Mouse (Mus musculus): ENCODE measurements around the gene Cpe. TPM values are rescaled to one million over a fixed set of nuclear protein-coding genes. Genes with fewer than 3 reads are reported as not detected.

Cpe gene
- polyA plus RNA-seq, 2 experiments = 132 to 194 TPM

GRCm38 (mm10) chr8:64733271-64733943 is 40.6 kb upstream of the Cpe start, which contains the start of gene Msmo1:
Gene Msmo1 (minus strand): TSS chr8:64733792.
- H3K36me3 ChIP-seq (ENCODE audit: control insufficient read depth, insufficient read depth, low read length) = peaks cover 17% of the 10 kb centered on the region
- peak; percentile 100 for ATAC-seq (ENCODE audit: low FRiP score, low read depth)
- peak within 1 kb of the TSS; percentile 59 for H3K4me2 ChIP-seq (replicated peaks; ENCODE audit: low read depth, low read length, severe bottlenecking)
- DNase-seq (ENCODE audit: low spot score) = peak; percentile 99
- WGBS = 3% methylated on average over 56 of the region's 60 CpGs
- H3K27ac ChIP-seq (replicated peaks; ENCODE audit: low read depth, low read length) = no peak within 1 kb of the TSS
- TF ChIP-seq POLR2A (IDR thresholded peaks at IDR 0.05; ENCODE audit: borderline replicate concordance, extremely low read depth, insufficient read depth, insufficient read length) = 0 out of 2 replicates have a peak, but pooled peaks have one; percentile 51
- peaks cover 6% of the 10 kb centered on the region; the same call in 1 of the 2 replicates for H3K4me1 ChIP-seq (ENCODE audit: control insufficient read depth, insufficient read depth, low read length)
- peak within 1 kb of the TSS; percentile 72 for H3K4me3 ChIP-seq (replicated peaks; ENCODE audit: low read length)
- no peaks in the 10 kb centered on the region for H3K9me3 ChIP-seq (ENCODE audit: control insufficient read depth, low read length)
- no peaks in the 10 kb centered on the region for H3K27me3 ChIP-seq (ENCODE audit: control insufficient read depth, insufficient read depth, low read length)
- peak within 1 kb of the TSS; percentile 52 for H3K9ac ChIP-seq (ENCODE audit: low read depth, low read length, severe bottlenecking)

GRCm38 (mm10) chr8:64732596-64732995 is 39.7 kb upstream of the Cpe start:
- Histone ChIP-seq H3K4me2 (replicated peaks; ENCODE audit: low read depth, low read length, severe bottlenecking) (peak overlapping the region; percentile 59), H3K4me1 (ENCODE audit: control insufficient read depth, insufficient read depth, low read length) (peaks cover 6% of the 10 kb centered on the region; the same call in 1 of the 2 replicates), H3K9ac (ENCODE audit: low read depth, low read length, severe bottlenecking) (peak overlapping the region; percentile 52), H3K27me3 (ENCODE audit: control insufficient read depth, insufficient read depth, low read length) (no peaks in the 10 kb centered on the region), H3K27ac (replicated peaks; ENCODE audit: low read depth, low read length) (no peak overlapping the region), H3K36me3 (ENCODE audit: control insufficient read depth, insufficient read depth, low read length) (peaks cover 18% of the 10 kb centered on the region), H3K9me3 (ENCODE audit: control insufficient read depth, low read length) (no peaks in the 10 kb centered on the region), H3K4me3 (replicated peaks; ENCODE audit: low read length) (peak overlapping the region; percentile 72)
- ATAC-seq (ENCODE audit: low FRiP score, low read depth) (no peak), DNase-seq (ENCODE audit: low spot score) (no peak)
- TF ChIP-seq POLR2A (IDR thresholded peaks at IDR 0.05; ENCODE audit: borderline replicate concordance, extremely low read depth, insufficient read depth, insufficient read length) = no peak
- WGBS = 10% methylated on average over 9 of the region's 9 CpGs

GRCm38 (mm10) chr8:64728156-64728555 is 35.3 kb upstream of the Cpe start:
- no peaks in the 10 kb centered on the region for H3K9me3 ChIP-seq (ENCODE audit: control insufficient read depth, low read length)
- peaks cover 51% of the 10 kb centered on the region for H3K36me3 ChIP-seq (ENCODE audit: control insufficient read depth, insufficient read depth, low read length)
- ATAC-seq (ENCODE audit: low FRiP score, low read depth) = no peak
- no peak for DNase-seq (ENCODE audit: low spot score)
- WGBS = 92% methylated on average over 7 of the region's 7 CpGs
- H3K9ac ChIP-seq (ENCODE audit: low read depth, low read length, severe bottlenecking) = no peak overlapping the region
- no peak overlapping the region for H3K4me3 ChIP-seq (replicated peaks; ENCODE audit: low read length)
- no peaks in the 10 kb centered on the region for H3K27me3 ChIP-seq (ENCODE audit: control insufficient read depth, insufficient read depth, low read length)
- H3K4me1 ChIP-seq (ENCODE audit: control insufficient read depth, insufficient read depth, low read length) = peaks cover 6% of the 10 kb centered on the region; the same call in 1 of the 2 replicates
- H3K27ac ChIP-seq (replicated peaks; ENCODE audit: low read depth, low read length) = no peak overlapping the region
- H3K4me2 ChIP-seq (replicated peaks; ENCODE audit: low read depth, low read length, severe bottlenecking) = no peak overlapping the region
- no peak for TF ChIP-seq POLR2A (IDR thresholded peaks at IDR 0.05; ENCODE audit: borderline replicate concordance, extremely low read depth, insufficient read depth, insufficient read length)

GRCm38 (mm10) chr8:64726190-64726695 is 33.4 kb upstream of the Cpe start:
- H3K4me2 ChIP-seq (replicated peaks; ENCODE audit: low read depth, low read length, severe bottlenecking) = no peak overlapping the region
- DNase-seq (ENCODE audit: low spot score) (no peak), ATAC-seq (ENCODE audit: low FRiP score, low read depth) (no peak)
- H3K4me1 ChIP-seq (ENCODE audit: control insufficient read depth, insufficient read depth, low read length) = no peaks in the 10 kb centered on the region
- H3K9ac ChIP-seq (ENCODE audit: low read depth, low read length, severe bottlenecking) = no peak overlapping the region
- no peak overlapping the region for H3K4me3 ChIP-seq (replicated peaks; ENCODE audit: low read length)
- TF ChIP-seq POLR2A (IDR thresholded peaks at IDR 0.05; ENCODE audit: borderline replicate concordance, extremely low read depth, insufficient read depth, insufficient read length) = no peak
- H3K27me3 ChIP-seq (ENCODE audit: control insufficient read depth, insufficient read depth, low read length) = no peaks in the 10 kb centered on the region
- H3K36me3 ChIP-seq (ENCODE audit: control insufficient read depth, insufficient read depth, low read length) = peaks cover 66% of the 10 kb centered on the region
- H3K9me3 ChIP-seq (ENCODE audit: control insufficient read depth, low read length) = no peaks in the 10 kb centered on the region
- WGBS = 88% methylated on average over 4 of the region's 4 CpGs
- no peak overlapping the region for H3K27ac ChIP-seq (replicated peaks; ENCODE audit: low read depth, low read length)

- no peak overlapping the region for H3K9ac ChIP-seq (ENCODE audit: low read depth, low read length, severe bottlenecking)
- no peak overlapping the region for H3K27ac ChIP-seq (replicated peaks; ENCODE audit: low read depth, low read length)
- H3K4me1 ChIP-seq (ENCODE audit: control insufficient read depth, insufficient read depth, low read length) = no peaks in the 10 kb centered on the region
- ATAC-seq (ENCODE audit: low FRiP score, low read depth) (no peak), DNase-seq (ENCODE audit: low spot score) (no peak)
- WGBS = 90% methylated on average over 2 of the region's 2 CpGs
- TF ChIP-seq POLR2A (IDR thresholded peaks at IDR 0.05; ENCODE audit: borderline replicate concordance, extremely low read depth, insufficient read depth, insufficient read length) = no peak
- no peak overlapping the region for H3K4me2 ChIP-seq (replicated peaks; ENCODE audit: low read depth, low read length, severe bottlenecking)
- no peaks in the 10 kb centered on the region for H3K27me3 ChIP-seq (ENCODE audit: control insufficient read depth, insufficient read depth, low read length)
- H3K36me3 ChIP-seq (ENCODE audit: control insufficient read depth, insufficient read depth, low read length) = peaks cover 73% of the 10 kb centered on the region
- H3K9me3 ChIP-seq (ENCODE audit: control insufficient read depth, low read length) = no peaks in the 10 kb centered on the region
- H3K4me3 ChIP-seq (replicated peaks; ENCODE audit: low read length) = no peak overlapping the region
Measured at GRCm38 (mm10) chr8:64723206-64723605, 30.4 kb upstream of the Cpe start.

All from limb, embryonic 14.5 days (tissue).